Mouse (Mus musculus) kidney, postnatal 0 days (tissue): Measurements from ENCODE around the gene Ace. TPM values are rescaled to one million over a fixed set of nuclear protein-coding genes. Genes with fewer than 3 reads are reported as not detected.
A peak's percentile ranks its signal among the peaks of the same experiment; 100 is the strongest.

Source experiments
- ATAC-seq: fragments of 200-750 bp; cut with Nextera tagmentation; replicated peaks from 2 replicates; pipeline ENCODE4 v1.8.0; 2017; ENCODE audit warnings: low read depth, moderate number of reproducible peaks, moderate TSS enrichment, moderate library complexity; ENCODE audit not compliant: low FRiP score
- DNase-seq: peaks from one replicate; pipeline ENCODE4 v3.0.0-alpha.2; 2016; ENCODE audit warnings: low spot score
- H3K27ac ChIP-seq: fragments of 300-500 bp; sonication (generic); 2 replicates; pipeline ENCODE4 v1.5.1; 2014; ENCODE audit warnings: mild to moderate bottlenecking
- H3K27me3 ChIP-seq: fragments of 300-500 bp; sonication (generic); 2 replicates; pipeline ENCODE4 v1.6.1; 2014; ENCODE audit warnings: low read length, mixed read lengths; ENCODE audit not compliant: insufficient read depth
- H3K36me3 ChIP-seq: fragments of 300-500 bp; sonication (generic); 2 replicates; pipeline ENCODE4 v1.6.1; 2014; ENCODE audit warnings: low read length, mixed read lengths; ENCODE audit not compliant: insufficient read depth
- H3K4me1 ChIP-seq: fragments of 300-500 bp; sonication (generic); replicated peaks from 2 replicates; pipeline ENCODE4 v1.6.1; 2014; ENCODE audit warnings: antibody characterized with exemption, low read length, mixed read lengths; ENCODE audit not compliant: insufficient read depth
- H3K4me2 ChIP-seq: fragments of 300-500 bp; sonication (generic); 2 replicates; pipeline ENCODE4 v1.6.1; 2014; ENCODE audit warnings: mild to moderate bottlenecking, low read length, moderate library complexity, mixed read lengths
- H3K4me3 ChIP-seq: fragments of 300-500 bp; sonication (generic); replicated peaks from 2 replicates; pipeline ENCODE4 v1.5.1; 2014; ENCODE audit warnings: low read depth, low read length
- H3K9ac ChIP-seq: fragments of 300-500 bp; sonication (generic); 2 replicates; pipeline ENCODE4 v1.6.1; 2014; ENCODE audit warnings: low read depth, low read length
- H3K9me3 ChIP-seq: fragments of 300-500 bp; sonication (generic); replicated peaks from 2 replicates; pipeline ENCODE4 v1.6.1; 2016; ENCODE audit warnings: low read length, inconsistent platforms, mixed read lengths
- CTCF ChIP-seq: IDR thresholded peaks from 2 replicates; pipeline ENCODE4 v1.5.1; 2016; ENCODE audit warnings: antibody characterized with exemption, low read depth, mild to moderate bottlenecking, moderate library complexity
- WGBS: fragments of 180-500 bp; shearing (Covaris S2); extraction: QIAGEN DNeasy Blood & Tissue Kit; methylation state at CpG from one replicate; pipeline ENCODE4 v1.1.7; 2014; 5-methylcytosine and 5-hydroxymethylcytosine counted together
- polyA plus RNA-seq: library from polyadenylated mRNA; unstranded; fragments of >200 nt; fragmentation: Nextera tagmentation; extraction: Ambion mirVana; gene quantifications from 2 replicates; pipeline ENCODE4 v1.2.1, GENCODE M21; 2015

The Ace gene
- polyA plus RNA-seq, 1 experiment from 2014 or later, result 24.4 TPM

DNA sequence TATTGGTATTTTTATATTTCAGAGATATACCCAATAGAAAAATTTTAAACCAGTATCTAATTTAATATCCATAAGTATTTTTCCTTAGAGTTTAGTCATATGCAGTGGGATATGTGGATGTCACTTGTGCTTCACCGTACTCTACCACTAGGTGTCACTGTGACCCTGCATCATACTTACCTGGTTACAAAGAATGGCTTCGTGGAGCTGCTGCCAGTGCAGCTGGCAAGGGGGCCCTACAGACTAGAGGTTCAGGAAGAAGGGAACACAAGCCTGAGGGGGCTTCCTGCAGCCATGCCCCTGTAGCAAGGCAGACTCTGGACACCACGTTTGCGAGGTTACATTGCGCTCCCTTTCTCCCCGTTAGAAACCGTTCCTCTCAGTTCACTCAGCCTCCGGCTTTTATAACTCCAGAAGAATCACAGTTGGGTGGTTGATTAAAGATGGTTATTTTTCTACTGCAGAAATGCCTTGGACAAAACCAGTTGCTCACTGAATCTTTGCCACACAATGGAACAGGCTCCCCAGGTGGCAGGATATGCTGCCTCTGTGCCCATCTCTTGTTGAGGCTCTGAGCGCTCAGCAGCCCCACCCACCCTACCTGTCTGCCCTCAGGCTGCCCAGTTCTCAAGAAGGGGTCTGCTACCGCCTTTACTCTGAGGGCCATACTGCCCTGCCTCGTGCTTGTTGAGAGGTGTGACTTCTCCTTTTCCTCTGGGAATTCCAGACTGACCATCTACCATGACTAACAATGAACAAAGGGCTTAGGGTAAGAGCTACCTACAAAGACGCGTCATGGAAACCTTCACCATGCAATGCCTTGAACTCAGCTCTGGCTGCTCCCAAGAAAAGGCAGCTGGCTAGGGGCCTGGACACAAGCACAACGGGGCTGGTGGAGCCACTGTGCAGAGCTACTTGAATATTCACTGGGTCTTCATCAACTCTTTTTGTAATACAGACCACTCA, 40.4 kb upstream of the Ace start:
- H3K27me3 ChIP-seq, result no peaks in the 10 kb centered on the region
- no peaks in the 10 kb centered on the region for H3K9me3 ChIP-seq
- WGBS, result 54% methylated on average over 14 of the region's 14 CpGs
- no peak overlapping the region for H3K27ac ChIP-seq
- H3K36me3 ChIP-seq, result peaks cover 15% of the 10 kb centered on the region
- DNase-seq, result peak; percentile 86
- no peak overlapping the region for H3K4me2 ChIP-seq
- H3K4me3 ChIP-seq, result no peak overlapping the region
- TF ChIP-seq CTCF, result peak; percentile 91
- H3K4me1 ChIP-seq, result no peaks in the 10 kb centered on the region
- ATAC-seq, result peak; percentile 53; the same call in 1 of the 2 replicates
- no peak overlapping the region for H3K9ac ChIP-seq

GRCm38 (mm10) chr11:105928171-105928570, 39.6 kb upstream of the Ace start:
- H3K4me3 ChIP-seq, result no peak overlapping the region
- H3K9ac ChIP-seq, result no peak overlapping the region
- no peaks in the 10 kb centered on the region for H3K9me3 ChIP-seq
- DNase-seq, result no peak
- 56% methylated on average over 5 of the region's 5 CpGs for WGBS
- no peaks in the 10 kb centered on the region for H3K27me3 ChIP-seq
- no peak overlapping the region for H3K4me2 ChIP-seq
- peaks cover 7% of the 10 kb centered on the region; the same call in 1 of the 2 replicates for H3K36me3 ChIP-seq
- no peak for TF ChIP-seq CTCF
- no peak overlapping the region for H3K27ac ChIP-seq
- no peaks in the 10 kb centered on the region for H3K4me1 ChIP-seq
- no peak for ATAC-seq

DNA sequence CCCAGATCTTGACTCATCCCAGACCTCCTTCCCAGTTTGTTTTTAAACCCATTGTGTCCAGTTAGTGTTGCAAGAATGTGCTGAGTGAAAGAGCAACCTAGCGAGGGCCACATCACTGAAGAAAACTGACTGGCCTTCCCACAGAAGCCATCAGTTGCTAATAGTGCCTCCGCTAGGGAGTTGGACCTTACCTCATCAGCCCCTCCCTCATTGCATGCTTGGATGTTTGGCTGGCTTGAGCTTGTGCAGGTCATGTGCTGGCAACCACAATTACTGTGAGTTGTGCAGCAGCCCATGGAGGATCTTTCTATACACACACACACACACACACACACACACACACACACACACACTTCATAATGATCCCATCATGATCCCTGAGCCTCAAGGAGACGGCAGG, 36.4 kb upstream of the Ace start:
- Histone ChIP-seq H3K9ac (no peak overlapping the region), H3K36me3 (no peaks in the 10 kb centered on the region), H3K4me1 (no peaks in the 10 kb centered on the region), H3K27ac (no peak overlapping the region), H3K27me3 (no peaks in the 10 kb centered on the region), H3K9me3 (no peaks in the 10 kb centered on the region), H3K4me2 (no peak overlapping the region), H3K4me3 (no peak overlapping the region)
- DNase-seq (no peak), ATAC-seq (no peak)
- whole genome bisulfite sequencing, result 68% methylated on average over 3 of the region's 3 CpGs
- TF ChIP-seq CTCF, result no peak

- DNase-seq (no peak), ATAC-seq (no peak)
- Histone ChIP-seq H3K27me3 (no peaks in the 10 kb centered on the region), H3K36me3 (no peaks in the 10 kb centered on the region), H3K9me3 (no peaks in the 10 kb centered on the region), H3K27ac (no peak overlapping the region), H3K4me3 (no peak overlapping the region), H3K4me2 (no peak overlapping the region), H3K4me1 (no peaks in the 10 kb centered on the region), H3K9ac (no peak overlapping the region)
- 86% methylated on average over 8 of the region's 8 CpGs for WGBS
- TF ChIP-seq CTCF, result no peak
Measured at GRCm38 (mm10) chr11:105933746-105934145, 34.0 kb upstream of the Ace start.

- DNase-seq (no peak), ATAC-seq (no peak)
- Histone ChIP-seq H3K27me3 (no peaks in the 10 kb centered on the region), H3K27ac (no peak overlapping the region), H3K36me3 (no peaks in the 10 kb centered on the region), H3K9me3 (no peaks in the 10 kb centered on the region), H3K9ac (no peak overlapping the region), H3K4me1 (no peaks in the 10 kb centered on the region), H3K4me2 (no peak overlapping the region), H3K4me3 (no peak overlapping the region)
- 78% methylated on average over 5 of the region's 5 CpGs for WGBS
- no peak for TF ChIP-seq CTCF
Measured at GRCm38 (mm10) chr11:105934303-105934711, 33.4 kb upstream of the Ace start.

- DNase-seq (no peak), ATAC-seq (no peak)
- Histone ChIP-seq H3K27ac (no peak overlapping the region), H3K9ac (no peak overlapping the region), H3K4me1 (no peaks in the 10 kb centered on the region), H3K4me3 (no peak overlapping the region), H3K36me3 (no peaks in the 10 kb centered on the region), H3K4me2 (no peak overlapping the region), H3K9me3 (no peaks in the 10 kb centered on the region), H3K27me3 (no peaks in the 10 kb centered on the region)
- 52% methylated on average over 6 of the region's 6 CpGs for WGBS
- no peak for TF ChIP-seq CTCF
Measured at GRCm38 (mm10) chr11:105934816-105935215, 32.9 kb upstream of the Ace start.
